Mouse (Mus musculus): Measurements from ENCODE around the gene Chrm2.

DNA sequence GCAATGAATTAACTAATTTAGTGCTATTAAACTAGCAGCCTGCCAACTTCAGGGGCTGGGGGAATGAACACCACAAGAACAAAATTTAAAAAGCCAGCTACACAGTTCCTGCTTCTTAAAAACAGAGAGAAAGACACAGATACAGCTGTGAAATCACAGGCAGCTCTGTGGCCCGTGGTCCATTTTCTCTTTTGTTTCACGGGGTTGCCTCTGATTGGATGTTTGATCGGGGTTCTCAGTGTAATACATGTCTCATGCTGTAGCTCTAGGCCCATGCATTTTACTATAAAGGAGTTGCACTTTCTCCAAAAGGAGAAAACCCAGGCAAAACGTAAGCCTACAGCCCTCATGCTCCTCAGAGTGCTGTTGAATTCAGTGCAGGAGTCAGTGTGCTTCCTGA, 128.6 kb downstream of the Chrm2 start:
- TF ChIP-seq POLR2A (IDR thresholded peaks at IDR 0.05; ENCODE audit: low read depth, low read length) (no peak), CTCF (IDR thresholded peaks at IDR 0.05; ENCODE audit: extremely low read depth, insufficient read length, insufficient replicate concordance, low read depth, low read length) (no peak)
